Mouse (Mus musculus): Measurements from ENCODE around the gene Socs5.

DNA sequence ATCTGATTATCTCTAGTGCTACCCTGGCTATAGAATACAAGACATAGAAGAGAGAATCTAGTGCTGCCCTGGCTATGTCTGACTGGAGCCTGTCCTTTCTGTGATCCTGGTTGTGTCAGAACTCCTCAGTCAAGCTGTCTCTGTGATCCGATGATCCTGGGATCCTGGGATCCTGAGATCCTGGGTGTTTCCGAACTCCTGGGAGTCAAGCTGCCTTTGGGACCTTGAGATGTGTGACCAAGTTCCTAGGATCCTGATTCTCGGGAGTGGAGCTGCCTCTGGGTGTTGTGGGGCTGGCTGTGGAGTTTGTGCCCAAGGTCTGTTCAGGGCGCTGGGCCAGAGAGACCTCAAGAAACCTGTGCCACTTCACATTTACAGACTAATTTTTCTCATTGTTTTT lies 38.5 kb upstream of the Socs5 start:
- TF ChIP-seq POLR2A (IDR thresholded peaks at IDR 0.05; ENCODE audit: insufficient read depth, low read depth, low read length) (no peak), CTCF (IDR thresholded peaks at IDR 0.05; ENCODE audit: insufficient read depth, low read depth, low read length) (no peak)
